Mouse (Mus musculus) kidney, postnatal 36 days (tissue): ENCODE measurements around the gene Iqcf4.
A peak's percentile ranks its signal among the peaks of the same experiment; 100 is the strongest.
"Not testable (repeated sequence)": the region's sequence is repeated elsewhere in the genome, so short reads cannot be mapped to it uniquely, and the experiment has no call there.

Source experiments
- DNase-seq, 2 experiments: peaks; one replicate each; pipeline ENCODE4 v3.0.0; 2021 to 2022; ENCODE audit warnings: mixed read lengths in 2 of 2

Iqcf4 gene

DNA sequence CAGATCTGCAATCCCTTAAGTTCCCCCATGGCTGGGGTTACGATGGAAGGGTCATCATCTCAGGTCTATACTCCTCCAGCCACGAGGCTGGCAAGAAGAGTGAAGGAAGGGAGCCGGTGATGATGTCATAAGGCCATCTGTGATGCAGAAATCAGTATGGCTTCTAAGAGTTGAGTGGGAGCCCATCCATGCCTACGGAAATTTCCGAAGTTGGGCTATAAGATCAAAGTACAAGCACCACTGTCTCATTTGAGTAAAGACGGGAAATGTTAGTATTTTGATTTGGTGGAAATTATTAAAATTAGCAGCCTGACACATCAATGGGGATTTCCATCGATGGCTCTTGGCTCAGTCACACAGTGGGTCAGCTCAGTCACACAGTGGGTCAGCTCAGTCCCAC, at the start of gene Iqcf4:
TSS of gene Iqcf4 (minus strand) at position 101 of the 400 bp plus-strand sequence.
- DNase-seq: no peak

DNA sequence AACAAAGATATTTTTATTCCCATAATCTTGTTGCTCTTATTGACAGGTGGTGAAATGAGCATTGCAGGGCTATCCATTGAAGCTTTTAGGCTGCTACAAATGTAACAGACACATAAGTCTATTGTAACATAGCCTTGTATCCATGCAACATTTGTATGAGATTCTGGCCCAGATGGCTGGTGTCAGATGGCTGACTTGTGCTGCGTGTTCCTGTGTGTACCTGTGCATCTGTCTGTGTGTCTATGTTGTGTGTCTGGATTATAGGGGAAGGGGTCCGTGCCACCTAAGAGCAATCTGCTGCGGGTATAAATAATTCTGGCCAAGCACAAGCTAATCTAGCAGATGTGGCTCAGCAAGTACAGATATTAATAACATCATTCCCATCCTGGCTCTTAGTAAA, 46.7 kb upstream of the Iqcf4 start:
- no peak for DNase-seq

- DNase-seq: no peak
These were observed 45.5 kb upstream of the Iqcf4 start for GRCm38 (mm10) chr9:106616306-106616705.

DNA sequence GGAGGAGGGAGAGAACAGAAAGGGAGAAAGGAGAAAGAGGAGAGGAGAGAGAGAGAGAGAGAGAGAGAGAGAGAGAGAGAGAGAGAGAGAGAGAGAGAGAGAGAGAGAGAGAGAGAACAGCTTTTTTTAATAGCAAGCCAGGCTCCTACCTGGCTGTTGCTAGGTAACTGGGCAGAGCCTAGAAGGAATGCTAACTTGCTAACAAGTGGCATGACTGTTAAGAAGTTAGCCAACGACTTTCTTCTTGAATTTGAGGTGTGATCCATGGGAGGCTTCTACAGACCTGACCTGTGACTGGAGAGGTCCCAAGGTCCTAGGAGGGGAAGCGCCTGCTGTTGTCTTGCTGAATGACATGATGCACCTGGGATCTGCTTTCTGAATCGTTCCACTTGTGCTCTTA, 43.8 kb upstream of the Iqcf4 start:
- DNase-seq: no peak

DNA sequence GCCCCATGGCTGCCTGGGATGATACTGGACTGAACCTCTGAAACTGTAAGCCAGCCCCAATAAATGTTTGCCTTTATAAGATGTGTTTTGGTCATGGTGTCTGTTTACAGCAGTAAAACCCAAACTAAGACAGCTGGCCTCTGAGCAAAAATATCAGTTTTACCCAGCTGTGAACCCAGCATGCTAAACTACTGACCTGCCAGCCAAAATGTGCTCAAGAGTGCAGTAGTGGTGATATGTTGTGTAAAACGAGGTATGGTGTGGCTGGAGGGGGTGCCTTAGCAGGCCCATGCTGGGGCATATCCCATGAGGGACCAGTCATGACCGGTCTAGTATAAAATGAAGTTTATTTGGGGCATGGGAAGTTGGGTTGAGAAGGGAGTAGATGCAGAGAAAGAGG, 43.2 kb upstream of the Iqcf4 start:
- DNase-seq: no peak

- DNase-seq: no peak
These were observed 39.9 kb upstream of the Iqcf4 start for GRCm38 (mm10) chr9:106610727-106611126.

DNA sequence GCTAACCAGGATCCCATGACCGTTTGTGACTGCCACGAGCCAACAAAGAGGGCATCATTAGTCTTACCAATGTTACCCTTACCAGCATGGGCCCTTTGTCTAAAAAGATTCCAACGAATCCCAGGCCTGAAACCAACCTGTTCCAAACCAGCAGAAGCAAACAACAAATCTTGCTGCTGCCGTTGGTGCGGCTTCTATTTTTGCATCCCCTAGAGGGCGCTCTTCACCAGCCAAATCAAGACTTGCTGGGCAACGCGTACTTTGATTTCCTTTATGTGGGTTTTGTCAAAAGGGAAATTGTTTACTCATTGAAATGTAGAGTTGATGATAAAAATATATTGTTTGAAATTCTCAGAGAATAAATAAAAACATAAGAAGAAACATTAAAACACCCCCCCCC, 29.8 kb upstream of the Iqcf4 start:
- peak; percentile 12 to 73 for DNase-seq

DNA sequence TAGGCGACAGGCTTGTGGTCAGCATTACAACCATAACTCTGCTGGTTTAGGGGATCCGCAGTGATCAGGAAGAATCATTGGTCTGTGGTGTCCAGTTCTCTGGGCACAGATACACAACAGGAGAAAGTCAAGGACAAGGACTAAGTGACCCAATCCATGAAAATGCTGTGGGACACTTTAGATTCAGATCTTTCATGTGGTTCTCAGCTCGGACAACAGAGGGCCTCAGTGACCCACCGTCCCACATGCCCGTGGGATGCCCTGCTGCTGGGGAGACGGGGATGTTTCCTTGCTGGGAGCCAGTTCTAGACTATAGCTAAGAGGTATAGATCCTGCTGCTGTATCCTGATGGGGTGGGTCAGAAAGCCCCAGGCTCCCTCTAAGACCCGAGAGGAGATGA, 27.7 kb upstream of the Iqcf4 start:
- DNase-seq: peak in 1 of 2 experiments; percentile 11

DNA sequence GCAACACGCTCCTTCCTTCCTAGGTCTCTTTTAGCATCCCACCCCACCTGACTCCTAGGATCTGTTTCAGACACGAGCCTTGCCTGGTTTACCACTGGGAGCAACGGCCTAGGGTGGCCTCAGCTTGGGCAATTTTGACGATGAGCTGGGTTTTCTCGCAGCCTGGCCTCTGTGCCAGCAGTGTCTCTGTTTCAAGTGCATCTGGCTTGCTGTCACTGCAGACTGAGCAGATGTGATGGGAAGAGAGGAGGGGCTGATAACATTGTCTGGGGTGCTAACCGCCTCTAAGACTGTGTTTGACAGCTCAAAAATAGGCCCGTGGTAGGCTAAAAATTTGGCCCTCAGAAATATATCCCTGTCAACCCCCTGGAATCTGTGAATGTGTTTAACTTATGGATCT, 25.0 kb upstream of the Iqcf4 start:
- no peak for DNase-seq

GRCm38 (mm10) chr9:106595402-106595801, 24.6 kb upstream of the Iqcf4 start:
- not testable (repeated sequence) for DNase-seq

- no peak for DNase-seq
These were observed 21.4 kb upstream of the Iqcf4 start for GRCm38 (mm10) chr9:106592158-106592557.

- no peak for DNase-seq
These were observed 11.8 kb upstream of the Iqcf4 start for GRCm38 (mm10) chr9:106582552-106582951.

GRCm38 (mm10) chr9:106580016-106580415, 9.2 kb upstream of the Iqcf4 start:
- no peak for DNase-seq

DNA sequence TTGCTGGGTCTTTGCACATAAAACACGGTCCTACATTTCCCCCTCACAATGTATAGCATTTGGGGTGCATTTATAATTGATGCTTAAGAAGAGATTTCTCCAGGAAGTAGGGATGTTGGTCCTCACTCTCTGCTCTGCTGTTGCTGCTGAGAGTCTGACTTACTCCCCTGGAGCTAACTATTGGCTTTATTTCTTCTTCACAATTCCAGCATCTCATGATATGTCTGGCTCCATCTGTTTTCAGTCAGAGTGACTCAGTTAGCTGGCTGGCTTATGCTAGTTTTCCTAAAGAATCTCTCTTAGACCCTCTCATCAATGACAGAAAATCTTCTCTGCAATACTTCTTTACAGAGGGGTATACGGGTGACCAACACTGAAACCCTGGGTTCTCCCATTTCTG, 5.3 kb upstream of the Iqcf4 start:
- DNase-seq: no peak

DNA sequence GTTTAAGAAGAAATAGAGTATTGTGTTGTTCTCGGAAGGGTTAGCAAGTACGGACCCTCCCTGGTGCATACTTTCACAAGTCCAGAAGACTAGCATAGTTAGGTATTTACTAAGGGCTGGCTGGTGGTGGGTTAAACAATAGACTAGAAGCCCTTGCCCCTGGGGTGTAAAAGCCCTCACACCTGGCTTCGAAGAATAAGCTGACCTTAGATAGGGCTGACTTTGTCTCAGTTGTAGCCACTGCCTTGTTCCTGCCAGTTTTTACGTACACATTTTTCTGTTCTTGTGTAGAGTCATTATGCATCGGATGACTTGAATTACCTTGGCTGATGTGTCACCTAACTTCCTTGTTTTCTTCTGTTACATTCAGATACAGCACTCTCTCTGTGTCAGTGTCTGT, 2.6 kb upstream of the Iqcf4 start:
- DNase-seq: no peak

DNA sequence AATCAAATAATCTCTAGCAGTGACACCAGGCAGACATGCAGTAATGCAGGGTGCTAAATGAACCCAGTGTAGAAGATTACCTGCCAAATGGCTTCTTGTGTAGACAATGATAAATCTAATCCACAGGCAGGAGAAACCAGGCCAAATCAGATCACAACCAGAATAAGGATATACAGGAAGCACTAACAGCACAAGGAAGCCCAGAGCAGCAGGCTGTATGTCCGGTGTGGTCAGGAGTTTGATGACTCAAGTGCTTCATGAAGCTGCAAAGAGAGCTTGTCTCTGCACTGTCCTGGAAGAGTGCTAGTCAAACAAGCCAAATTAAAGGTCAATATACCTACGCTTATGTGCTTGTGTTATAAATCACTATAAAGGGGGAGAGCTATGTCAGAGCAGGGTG, 1.4 kb upstream of the Iqcf4 start:
- DNase-seq: no peak

- peak; percentile 44 to 64 for DNase-seq
These were observed 4.4 kb downstream of the Iqcf4 start for GRCm38 (mm10) chr9:106566437-106566836.

DNA sequence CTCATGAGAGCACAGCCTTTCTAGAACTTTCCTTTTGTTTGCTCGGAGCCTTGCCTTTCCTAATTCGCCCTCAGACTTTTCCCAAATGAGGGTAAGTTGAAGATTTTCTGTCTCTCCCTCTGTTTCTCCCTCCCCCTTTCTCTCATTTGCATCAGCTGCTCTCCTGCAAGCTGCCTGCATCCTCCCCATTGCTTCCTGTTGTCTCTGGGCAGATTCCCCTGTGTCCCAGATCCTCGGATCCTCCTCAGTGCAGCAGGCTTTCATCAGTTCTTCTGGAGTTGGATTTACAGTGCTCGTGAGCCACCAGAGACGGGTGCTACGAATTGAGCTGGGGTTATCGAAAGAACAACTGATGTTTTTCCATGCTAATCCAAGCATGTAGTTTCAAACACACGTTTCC, 6.8 kb downstream of the Iqcf4 start:
- no peak for DNase-seq

GRCm38 (mm10) chr9:106562291-106562690, 8.5 kb downstream of the Iqcf4 start:
- DNase-seq: no peak

GRCm38 (mm10) chr9:106561531-106561930, 9.3 kb downstream of the Iqcf4 start, which contains the start of gene Iqcf3:
Gene Iqcf3 (minus strand): TSS chr9:106561631.
- no peak for DNase-seq

- DNase-seq: no peak
These were observed 35.8 kb downstream of the Iqcf4 start for GRCm38 (mm10) chr9:106534975-106535374.

DNA sequence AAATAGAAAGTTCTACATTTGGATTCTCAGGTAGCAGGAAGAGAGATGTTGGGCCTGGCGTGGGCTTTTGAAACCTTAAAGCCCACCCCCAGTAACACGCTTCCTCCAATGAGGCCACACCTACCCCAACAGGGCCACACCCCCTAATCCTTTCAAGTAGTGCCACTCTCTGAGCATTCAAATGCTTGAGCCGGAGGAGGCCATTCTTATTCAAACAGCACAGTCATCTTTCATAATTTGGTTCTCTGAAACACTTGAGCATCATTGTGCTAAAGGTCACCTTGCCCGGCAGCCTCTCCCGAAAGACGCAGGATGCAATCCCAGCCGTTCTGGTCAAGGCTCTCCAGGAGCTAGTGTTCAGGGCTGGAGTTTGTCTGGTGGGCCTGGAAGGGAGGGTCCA, 36.5 kb downstream of the Iqcf4 start:
- DNase-seq: no peak

DNA sequence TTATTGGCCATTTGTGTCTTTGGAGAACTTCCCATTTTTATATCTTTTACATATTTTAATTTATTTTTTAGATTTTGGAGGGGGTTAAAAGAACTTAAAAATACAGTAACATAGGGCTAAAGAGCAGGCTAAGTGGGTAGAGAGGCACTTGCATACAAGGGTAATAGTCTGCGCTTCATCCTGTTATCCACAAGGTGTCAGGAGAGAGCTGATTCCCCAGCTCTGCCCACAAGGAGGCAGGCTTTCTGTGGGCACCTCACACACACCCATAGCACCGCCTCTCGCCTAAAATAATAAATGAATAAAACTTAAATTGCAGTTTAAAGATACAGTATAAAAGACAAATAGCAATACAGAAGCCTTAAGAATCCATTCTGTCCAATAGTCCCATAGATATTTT, 39.0 kb downstream of the Iqcf4 start:
- peak; percentile 1 to 32 for DNase-seq

DNA sequence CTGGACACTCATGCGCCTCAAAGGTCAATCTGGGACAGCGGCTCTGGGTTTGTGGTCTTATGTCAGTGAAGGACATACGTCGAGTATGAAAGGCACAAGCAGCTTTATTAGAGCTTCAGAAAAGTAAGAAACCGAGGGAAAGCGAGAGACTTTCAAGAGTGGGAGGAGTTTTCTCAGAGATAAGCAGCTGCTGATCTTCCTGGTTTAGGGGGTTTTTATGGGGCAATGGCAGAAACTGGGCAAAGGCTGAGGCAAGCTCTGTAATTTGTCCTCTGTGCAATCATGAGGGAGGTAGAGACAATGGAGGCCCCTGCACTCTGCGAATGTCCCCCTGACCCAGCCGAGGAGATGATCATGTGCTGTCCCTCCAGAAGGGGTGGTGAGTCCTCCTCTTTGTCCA, 50.9 kb downstream of the Iqcf4 start:
- no peak for DNase-seq

GRCm38 (mm10) chr9:106519433-106519832, 51.4 kb downstream of the Iqcf4 start:
- no peak for DNase-seq
